Comparison of ENCODE assay signal across 10 mouse cellular contexts in genomic region chr13:99761843-99762242, GRCm38 (mm10).
DNase-seq lines count a peak whose midpoint lies in the region; ATAC-seq lines count a peak whose summit lies in the region.
"Had no signal": no experiment of that assay in that cellular context is flagged by ENCODE, and none has a peak within 500 bp of the region (broad histone marks: within the 10 kb centered on the region; RNA-seq: fewer than 3 reads in every experiment).

No protein-coding gene starts in this region.

- DNase-seq in heart, adult 8-10 months (ENCODE audit: low spot score) = no peak
- DNase-seq in liver, embryonic 13.5 days = no peak
- DNase-seq in liver = no peak
- DNase-seq in layer of hippocampus, adult 9-11 months = peak; percentile 83
- DNase-seq in right cerebral cortex, postnatal 25 days = peak; percentile 88
- no peak for DNase-seq in thymus, postnatal 25 days
- DNase-seq in urinary bladder, postnatal 4 days (ENCODE audit: low spot score in 2 of 2) = no peak
- DNase-seq: lung, adult 2 months had no signal

- 36% methylated on average over 9 of the region's 9 CpGs for WGBS in heart, embryonic 13.5 days
- 56% methylated on average over 9 of the region's 9 CpGs for WGBS in liver, embryonic 13.5 days (ENCODE audit: insufficient replicate concordance)

- H3K4me2 ChIP-seq in heart, embryonic 13.5 days = peak overlapping the region; percentile 39
- peak overlapping the region; percentile 5; the same call in 1 of the 2 replicates for H3K4me2 ChIP-seq in liver, embryonic 13.5 days
- H3K4me2 ChIP-seq: forebrain, embryonic 12.5 days had no signal

- no peaks in the 10 kb centered on the region for H3K36me3 ChIP-seq in heart, embryonic 13.5 days
- H3K36me3 ChIP-seq in liver, embryonic 13.5 days = no peaks in the 10 kb centered on the region
- H3K36me3 ChIP-seq: forebrain, embryonic 12.5 days had no signal

- peak overlapping the region; percentile 60 for H3K27ac ChIP-seq in heart, embryonic 13.5 days (replicated peaks)
- no peak overlapping the region for H3K27ac ChIP-seq in liver, embryonic 13.5 days
- H3K27ac ChIP-seq: forebrain, embryonic 12.5 days had no signal

- H3K27me3 ChIP-seq in heart, embryonic 13.5 days (replicated peaks) = no peaks in the 10 kb centered on the region
- H3K27me3 ChIP-seq in liver, embryonic 13.5 days = peaks cover 21% of the 10 kb centered on the region

- H3K4me1 ChIP-seq in heart, embryonic 13.5 days = peaks cover 44% of the 10 kb centered on the region
- peaks cover 24% of the 10 kb centered on the region for H3K4me1 ChIP-seq in liver, embryonic 13.5 days (replicated peaks)

- ATAC-seq in heart, embryonic 13.5 days (ENCODE audit: extremely low read depth, insufficient number of reproducible peaks, low FRiP score, low TSS enrichment) = no peak
- peak; percentile 21 for ATAC-seq in liver, embryonic 13.5 days (ENCODE audit: low read depth)

- no peak overlapping the region for H3K4me3 ChIP-seq in heart, embryonic 13.5 days
- no peak overlapping the region for H3K4me3 ChIP-seq in liver, embryonic 13.5 days (replicated peaks)
- H3K4me3 ChIP-seq: forebrain, embryonic 12.5 days had no signal

- no peaks in the 10 kb centered on the region for H3K9me3 ChIP-seq in heart, embryonic 13.5 days
- no peaks in the 10 kb centered on the region for H3K9me3 ChIP-seq in liver, embryonic 13.5 days (replicated peaks)
- H3K9me3 ChIP-seq: forebrain, embryonic 12.5 days had no signal

- H3K9ac ChIP-seq in heart, embryonic 13.5 days = no peak overlapping the region; the same call in 1 of the 2 replicates
- peak overlapping the region; percentile 19; the same call in 1 of the 2 replicates for H3K9ac ChIP-seq in liver, embryonic 13.5 days
- H3K9ac ChIP-seq: forebrain, embryonic 12.5 days had no signal

Comparison
In these comparisons a context has a peak if more than half of its experiments do, and no peak if none do; other contexts are left out.
1. DNase-seq: peak in layer of hippocampus, adult 9-11 months (single experiment) and right cerebral cortex, postnatal 25 days (single experiment); none in heart, adult 8-10 months (single experiment), liver, embryonic 13.5 days (single experiment), liver (single experiment), thymus, postnatal 25 days (single experiment) and urinary bladder, postnatal 4 days (0 of 2).